Mouse (Mus musculus) limb, embryonic 11.5 days (tissue): ENCODE results near the gene Naip5. TPM values are rescaled to one million over a fixed set of nuclear protein-coding genes. Genes with fewer than 3 reads are reported as not detected.
"Not testable (repeated sequence)": the region's sequence is repeated elsewhere in the genome, so short reads cannot be mapped to it uniquely, and the experiment has no call there.

Source experiments
- ATAC-seq: fragments of 200-750 bp; cut with Nextera tagmentation; 2 replicates; pipeline ENCODE4 v1.8.0; 2017; ENCODE audit warnings: low read depth; ENCODE audit not compliant: insufficient number of reproducible peaks, low FRiP score, low TSS enrichment
- DNase-seq: peaks from one replicate; pipeline ENCODE4 v3.0.0-alpha.2; 2015; ENCODE audit warnings: low spot score
- H3K27ac ChIP-seq: fragments of 300-500 bp; sonication (generic); replicated peaks from 2 replicates; pipeline ENCODE4 v1.5.1; 2014; ENCODE audit warnings: low read depth, mild to moderate bottlenecking, low read length
- H3K27me3 ChIP-seq: fragments of 300-500 bp; sonication (generic); 2 replicates; pipeline ENCODE4 v1.6.1; 2014; ENCODE audit warnings: mild to moderate bottlenecking, low read length, mixed read lengths; ENCODE audit not compliant: control insufficient read depth, insufficient read depth
- H3K36me3 ChIP-seq: fragments of 300-500 bp; sonication (generic); 2 replicates; pipeline ENCODE4 v1.6.1; 2014; ENCODE audit warnings: mild to moderate bottlenecking, low read length, moderate library complexity, mixed read lengths; ENCODE audit not compliant: control insufficient read depth, insufficient read depth
- H3K4me1 ChIP-seq: fragments of 300-500 bp; sonication (generic); 2 replicates; pipeline ENCODE4 v1.6.1; 2014; ENCODE audit warnings: low read length, mixed read lengths; ENCODE audit not compliant: control insufficient read depth, insufficient read depth
- H3K4me2 ChIP-seq: fragments of 300-500 bp; sonication (generic); 2 replicates; pipeline ENCODE4 v1.6.1; 2014; ENCODE audit warnings: low read depth, mild to moderate bottlenecking, moderate library complexity; ENCODE audit not compliant: severe bottlenecking
- H3K4me3 ChIP-seq: fragments of 300-500 bp; sonication (generic); 2 replicates; pipeline ENCODE4 v1.5.1; 2014; ENCODE audit warnings: low read depth, low read length
- H3K9ac ChIP-seq: fragments of 300-500 bp; sonication (generic); 2 replicates; pipeline ENCODE4 v1.6.1; 2014; ENCODE audit warnings: mild to moderate bottlenecking, low read length
- H3K9me3 ChIP-seq: fragments of 300-500 bp; sonication (generic); 2 replicates; pipeline ENCODE4 v1.6.1; 2016; ENCODE audit warnings: low read length; ENCODE audit not compliant: control insufficient read depth
- WGBS: fragments of 180-500 bp; shearing (Covaris S2); extraction: QIAGEN DNeasy Blood & Tissue Kit; methylation state at CpG from one replicate; pipeline ENCODE4 v1.1.7; 2014; 5-methylcytosine and 5-hydroxymethylcytosine counted together
- polyA plus RNA-seq: library from polyadenylated mRNA; unstranded; fragments of >200 nt; fragmentation: Nextera tagmentation; extraction: Ambion mirVana; gene quantifications from 2 replicates; pipeline ENCODE4 v1.2.1, GENCODE M21; 2014

Gene Naip5
- polyA plus RNA-seq, 1 experiment from 2014 or later: 0.25 TPM

GRCm38 (mm10) chr13:100210540-100210939 lies 35.6 kb downstream of the Naip5 start:
- ATAC-seq: no peak
- Histone ChIP-seq H3K27me3 (no peaks in the 10 kb centered on the region), H3K4me3 (no peak overlapping the region), H3K27ac (no peak overlapping the region), H3K36me3 (no peaks in the 10 kb centered on the region), H3K4me2 (no peak overlapping the region), H3K9ac (no peak overlapping the region), H3K9me3 (no peaks in the 10 kb centered on the region), H3K4me1 (no peaks in the 10 kb centered on the region)
- 33% methylated on average over 8 of the region's 8 CpGs for WGBS
- DNase-seq: peak; percentile 83

- H3K4me1 ChIP-seq: no peaks in the 10 kb centered on the region
- ATAC-seq: no peak
These were observed 42.8 kb downstream of the Naip5 start for GRCm38 (mm10) chr13:100203319-100203718.

GRCm38 (mm10) chr13:100201659-100202333 lies 44.3 kb downstream of the Naip5 start, which contains the start of gene Naip2:
Gene Naip2 (minus strand): TSS chr13:100202092.
- not testable (repeated sequence) for H3K27me3 ChIP-seq, H3K27ac ChIP-seq, DNase-seq, H3K4me2 ChIP-seq, H3K9ac ChIP-seq, H3K4me1 ChIP-seq, ATAC-seq, H3K9me3 ChIP-seq, H3K4me3 ChIP-seq, H3K36me3 ChIP-seq
- 78% methylated on average over 3 of the region's 3 CpGs for WGBS

More at GRCm38 (mm10) chr13:100203319-100203718, 42.8 kb downstream of the Naip5 start:
- no peak overlapping the region for H3K9ac ChIP-seq
- WGBS: 82% methylated on average over 1 of the region's 1 CpGs
- no peaks in the 10 kb centered on the region for H3K36me3 ChIP-seq
- H3K27ac ChIP-seq: no peak overlapping the region
- H3K4me3 ChIP-seq: no peak overlapping the region
- DNase-seq: no peak
- H3K9me3 ChIP-seq: no peaks in the 10 kb centered on the region
- H3K27me3 ChIP-seq: no peaks in the 10 kb centered on the region
- no peak overlapping the region for H3K4me2 ChIP-seq

GRCm38 (mm10) chr13:100200778-100201177 lies 45.3 kb downstream of the Naip5 start:
- Histone ChIP-seq H3K27ac (no peak overlapping the region), H3K4me1 (no peaks in the 10 kb centered on the region), H3K36me3 (no peaks in the 10 kb centered on the region), H3K4me2 (no peak overlapping the region), H3K9me3 (no peaks in the 10 kb centered on the region), H3K4me3 (no peak overlapping the region), H3K27me3 (no peaks in the 10 kb centered on the region), H3K9ac (no peak overlapping the region)
- ATAC-seq: no peak
- DNase-seq: no peak

- H3K4me3 ChIP-seq: no peak overlapping the region
- H3K36me3 ChIP-seq: no peaks in the 10 kb centered on the region
- H3K4me2 ChIP-seq: no peak overlapping the region
- ATAC-seq (no peak), DNase-seq (no peak)
- H3K27ac ChIP-seq: no peak overlapping the region
- H3K9ac ChIP-seq: no peak overlapping the region
- no peaks in the 10 kb centered on the region for H3K27me3 ChIP-seq
- WGBS: 84% methylated on average over 3 of the region's 3 CpGs
- H3K9me3 ChIP-seq: no peaks in the 10 kb centered on the region
- H3K4me1 ChIP-seq: no peaks in the 10 kb centered on the region
These were observed 50.7 kb downstream of the Naip5 start for GRCm38 (mm10) chr13:100195421-100195820.

- H3K27ac ChIP-seq, H3K4me2 ChIP-seq, H3K4me1 ChIP-seq, ATAC-seq, H3K27me3 ChIP-seq, H3K4me3 ChIP-seq, DNase-seq, H3K9ac ChIP-seq, H3K36me3 ChIP-seq, H3K9me3 ChIP-seq: not testable (repeated sequence)
These were observed 63.0 kb downstream of the Naip5 start for GRCm38 (mm10) chr13:100183111-100183510.

GRCm38 (mm10) chr13:100174360-100174759 lies 71.8 kb downstream of the Naip5 start:
- H3K9ac ChIP-seq, H3K27ac ChIP-seq, H3K4me3 ChIP-seq, H3K36me3 ChIP-seq, H3K27me3 ChIP-seq, ATAC-seq, H3K9me3 ChIP-seq, H3K4me1 ChIP-seq, H3K4me2 ChIP-seq, DNase-seq: not testable (repeated sequence)
- WGBS: 91% methylated on average over 3 of the region's 5 CpGs

GRCm38 (mm10) chr13:100166378-100166777 lies 79.7 kb downstream of the Naip5 start:
- not testable (repeated sequence) for H3K27ac ChIP-seq, H3K4me3 ChIP-seq, ATAC-seq, H3K4me1 ChIP-seq, H3K9ac ChIP-seq, H3K4me2 ChIP-seq, DNase-seq, H3K27me3 ChIP-seq, H3K9me3 ChIP-seq, H3K36me3 ChIP-seq
- WGBS: 78% methylated on average over 2 of the region's 2 CpGs

GRCm38 (mm10) chr13:100162467-100162866 lies 83.7 kb downstream of the Naip5 start:
- not testable (repeated sequence) for H3K36me3 ChIP-seq, H3K4me2 ChIP-seq, H3K27me3 ChIP-seq, DNase-seq, H3K4me3 ChIP-seq, H3K27ac ChIP-seq, H3K4me1 ChIP-seq, ATAC-seq, H3K9ac ChIP-seq, H3K9me3 ChIP-seq
